14 mouse cellular contexts compared by ENCODE assay signal in genomic region chr14:102966241-102966640, GRCm38 (mm10).
"Had no signal": no experiment of that assay in that cellular context is flagged by ENCODE, and none has a peak within 500 bp of the region (broad histone marks: within the 10 kb centered on the region; RNA-seq: fewer than 3 reads in every experiment).

No protein-coding gene starts in this region.

- DNase-seq: kidney, postnatal 10 days; kidney, postnatal 4 days; liver; liver, embryonic 13.5 days; liver, postnatal 0 days; lung, postnatal 14 days; right cerebral cortex, postnatal 14 days; thymus, adult 2 months; thymus, postnatal 25 days had no signal

- H3K27me3 ChIP-seq: limb, embryonic 12.5 days; liver, embryonic 13.5 days; lung, embryonic 15.5 days; midbrain, embryonic 13.5 days; stomach, embryonic 15.5 days had no signal

- H3K4me2 ChIP-seq: limb, embryonic 12.5 days; liver, embryonic 13.5 days; lung, embryonic 15.5 days; midbrain, embryonic 13.5 days; stomach, embryonic 15.5 days had no signal

- ATAC-seq: liver, postnatal 0 days; midbrain, embryonic 13.5 days had no signal

- H3K9me3 ChIP-seq: limb, embryonic 12.5 days; liver, embryonic 13.5 days; lung, embryonic 15.5 days; midbrain, embryonic 13.5 days; stomach, embryonic 15.5 days had no signal

- H3K27ac ChIP-seq: limb, embryonic 12.5 days; liver, embryonic 13.5 days; lung, embryonic 15.5 days; macrophage; midbrain, embryonic 13.5 days; stomach, embryonic 15.5 days had no signal

- H3K36me3 ChIP-seq: limb, embryonic 12.5 days; liver, embryonic 13.5 days; lung, embryonic 15.5 days; midbrain, embryonic 13.5 days; stomach, embryonic 15.5 days had no signal

- H3K4me1 ChIP-seq: limb, embryonic 12.5 days; liver, embryonic 13.5 days; lung, embryonic 15.5 days; midbrain, embryonic 13.5 days had no signal

- H3K9ac ChIP-seq: limb, embryonic 12.5 days; liver, embryonic 13.5 days; liver, postnatal 0 days; lung, embryonic 15.5 days; midbrain, embryonic 13.5 days; stomach, embryonic 15.5 days had no signal

- H3K4me3 ChIP-seq: limb, embryonic 12.5 days; liver, embryonic 13.5 days; lung, embryonic 15.5 days; midbrain, embryonic 13.5 days; stomach, embryonic 15.5 days had no signal
